Mouse (Mus musculus) adrenal gland, adult 18-20 months (tissue): ENCODE measurements around the gene Myh7. TPM values are rescaled to one million over a fixed set of nuclear protein-coding genes. Genes with fewer than 3 reads are reported as not detected.
"Not testable (repeated sequence)": the region's sequence is repeated elsewhere in the genome, so short reads cannot be mapped to it uniquely, and the experiment has no call there.

Experiments used
- DNase-seq, 2 experiments: peaks; one replicate each; pipeline ENCODE4 v3.0.0; 2021 to 2022; ENCODE audit warnings: low spot score in 2 of 2
- long read RNA-seq, 2 experiments: library from polyadenylated mRNA; stranded (forward); transcript quantifications; one replicate each; pipeline ENCODE4 v2.0.0; 2021
- total RNA-seq, 2 experiments: library from RNA; stranded (reverse); gene quantifications; 1 replicate in 1 of 2; 2 replicates in 1 of 2; pipeline ENCODE4 v1.2.3; 2021

Gene Myh7
- under 1 TPM in 1 of 2 experiments, not detected in 1; 0.42 TPM for total RNA-seq
- long read RNA-seq, experiment 1 = 0 reads
- long read RNA-seq, experiment 2, full-length matches to known transcripts = 8 of 12 reads
- long read RNA-seq, experiment 2, partial matches to known transcripts = 4 of 12 reads
- long read RNA-seq, experiment 2, other reads (novel, unspliced or antisense) = 0 of 12 reads

DNA sequence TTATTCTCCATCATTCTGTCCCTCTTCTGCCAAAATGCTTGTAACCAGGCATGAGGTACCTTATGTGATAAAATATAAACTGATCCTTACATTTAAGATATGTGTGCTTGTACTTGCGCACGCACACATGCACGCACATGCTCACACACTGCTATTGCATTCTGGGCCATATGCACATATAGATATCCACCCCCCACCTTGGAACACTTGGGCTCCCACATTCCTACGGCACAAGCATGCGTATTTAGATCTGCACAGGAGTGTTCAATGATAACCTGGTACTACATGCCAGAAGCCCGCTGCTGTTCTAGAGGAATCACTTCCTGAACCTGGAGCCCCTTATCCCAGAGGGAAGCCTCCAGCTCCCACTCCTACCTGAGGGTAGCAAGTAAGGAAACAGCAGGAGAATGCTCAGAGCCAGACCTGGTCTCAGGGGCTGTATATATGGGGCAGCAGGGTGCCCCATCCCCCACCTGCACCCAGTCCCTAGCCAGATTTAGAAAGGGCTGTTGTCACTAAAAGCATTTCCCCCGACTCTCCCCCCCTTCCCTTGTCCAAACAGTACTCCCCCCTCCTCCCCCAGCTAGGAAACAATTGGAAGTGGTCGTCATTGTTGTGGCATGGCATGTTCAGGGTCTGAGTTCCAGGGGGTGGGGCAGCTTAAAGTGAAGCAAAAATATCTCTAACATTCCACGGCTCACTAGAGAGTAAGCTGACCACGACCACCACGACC lies at the start of gene Myh7:
TSS of gene Myh7 (minus strand) at position 491 of the 733 bp plus-strand sequence.
- no peak for DNase-seq

DNA sequence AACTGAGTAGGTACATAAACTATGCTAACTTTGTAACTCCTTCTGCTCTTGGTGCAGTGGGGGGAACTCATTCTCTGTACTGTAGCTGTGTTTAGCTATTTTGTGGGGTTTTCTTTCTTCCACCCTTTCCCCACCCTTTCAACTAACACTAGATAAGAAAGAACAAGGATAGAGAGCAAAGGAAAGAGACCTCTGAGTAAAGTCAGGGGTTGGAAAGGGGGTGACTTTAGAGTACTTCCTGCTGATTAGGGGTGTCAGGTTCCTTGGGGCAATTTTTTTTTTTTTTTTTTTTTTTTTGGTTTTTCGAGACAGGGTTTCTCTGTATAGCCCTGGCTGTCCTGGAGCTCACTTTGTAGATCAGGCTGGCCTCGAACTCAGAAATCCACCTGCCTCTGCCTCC lies 49.3 kb upstream of the Myh7 start:
- not testable (repeated sequence) for DNase-seq

GRCm38 (mm10) chr14:55032695-55033225 lies 38.3 kb upstream of the Myh7 start:
- DNase-seq = no peak

- no peak for DNase-seq
Measured at GRCm38 (mm10) chr14:55029034-55029698, 34.7 kb upstream of the Myh7 start.

DNA sequence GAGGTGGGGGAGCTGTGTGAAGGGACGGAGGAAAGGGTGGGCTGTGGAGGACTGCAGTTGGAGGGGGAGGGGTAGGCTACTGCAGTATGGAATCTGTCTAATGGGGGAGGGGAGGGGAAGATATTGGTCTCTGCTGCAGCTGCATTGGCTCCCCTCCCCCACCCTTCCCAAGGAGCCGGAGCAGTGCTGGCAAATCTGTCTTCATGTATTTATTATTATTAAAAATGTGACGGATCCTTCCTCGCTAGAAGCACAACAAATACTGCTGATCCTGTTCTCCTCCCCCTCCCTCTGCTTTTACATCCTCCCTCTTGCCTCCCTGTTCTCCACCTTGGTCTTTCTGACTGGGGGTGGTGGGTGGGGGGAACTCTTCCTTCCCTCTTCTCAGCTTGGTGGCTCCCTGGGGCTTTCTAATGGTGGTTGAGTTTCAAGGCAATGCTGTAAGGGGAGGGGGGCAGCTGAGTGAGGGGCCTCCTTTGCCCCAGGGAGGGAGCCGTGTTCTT lies 34.0 kb upstream of the Myh7 start:
- no peak for DNase-seq

DNA sequence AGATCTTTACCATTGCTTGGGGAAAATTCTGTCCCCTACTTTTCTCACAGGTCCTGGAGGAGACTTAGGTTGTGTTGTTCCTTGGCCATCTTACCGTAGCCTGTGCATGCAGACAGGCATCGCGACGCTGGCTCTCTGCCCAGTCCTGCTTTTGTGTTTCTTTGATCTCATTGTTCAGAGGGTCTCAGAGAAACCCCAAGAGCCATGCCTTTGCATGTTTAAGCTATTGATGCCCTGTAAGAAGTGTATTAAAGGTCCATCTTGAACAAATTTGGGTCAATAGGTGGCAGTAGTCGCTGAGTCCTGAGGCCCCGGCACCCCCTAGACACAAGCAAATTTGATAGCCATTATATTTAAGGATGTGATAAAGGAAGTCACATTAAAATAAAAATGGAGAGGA lies 33.2 kb upstream of the Myh7 start:
- DNase-seq = no peak

- DNase-seq = no peak
Measured at GRCm38 (mm10) chr14:55027251-55027650, 32.8 kb upstream of the Myh7 start.

GRCm38 (mm10) chr14:55025527-55025926 lies 31.1 kb upstream of the Myh7 start:
- no peak for DNase-seq

DNA sequence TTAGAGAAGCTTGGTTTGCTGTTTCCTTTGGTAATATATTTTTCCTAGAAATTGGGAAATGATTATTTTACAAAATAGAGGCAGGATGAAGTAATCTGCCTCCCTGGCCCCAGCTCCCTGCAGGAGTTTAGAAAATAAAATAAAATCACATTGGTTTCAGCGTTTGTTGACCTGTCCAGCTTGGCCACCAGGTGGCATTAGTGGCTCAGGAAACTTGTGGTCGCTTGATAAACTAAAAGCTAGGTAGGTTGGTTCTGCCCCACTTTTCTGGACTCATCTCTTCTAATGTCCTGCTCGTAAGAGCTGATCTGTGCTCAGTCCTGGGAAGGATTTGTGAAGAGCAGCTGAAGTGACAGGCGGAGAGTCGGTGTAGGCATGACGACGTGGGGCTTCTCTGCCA lies 29.8 kb upstream of the Myh7 start:
- DNase-seq = peak; percentile 23 to 52

GRCm38 (mm10) chr14:55023011-55023410 lies 28.6 kb upstream of the Myh7 start:
- DNase-seq = no peak

DNA sequence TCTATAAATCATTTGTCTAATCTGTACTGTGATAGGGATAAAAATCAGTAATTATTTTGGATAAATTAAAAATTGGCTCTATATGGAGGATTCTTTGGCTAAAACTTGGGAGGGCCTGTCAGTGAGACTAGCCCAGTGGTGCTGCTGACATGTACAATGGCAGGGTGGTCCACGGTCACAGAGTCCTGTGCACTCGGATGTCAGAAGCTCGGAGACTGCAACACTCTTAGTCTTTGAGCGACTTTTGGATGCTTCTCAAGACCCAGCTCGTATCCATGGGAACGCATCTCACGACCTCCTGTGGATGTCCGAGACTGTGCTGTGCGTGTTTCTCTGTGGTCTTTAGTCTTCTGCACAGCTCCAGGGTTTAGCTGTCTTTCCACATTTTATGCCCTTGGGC lies 26.0 kb upstream of the Myh7 start:
- DNase-seq = no peak

- no peak for DNase-seq
Measured at GRCm38 (mm10) chr14:55016876-55017275, 22.4 kb upstream of the Myh7 start.

DNA sequence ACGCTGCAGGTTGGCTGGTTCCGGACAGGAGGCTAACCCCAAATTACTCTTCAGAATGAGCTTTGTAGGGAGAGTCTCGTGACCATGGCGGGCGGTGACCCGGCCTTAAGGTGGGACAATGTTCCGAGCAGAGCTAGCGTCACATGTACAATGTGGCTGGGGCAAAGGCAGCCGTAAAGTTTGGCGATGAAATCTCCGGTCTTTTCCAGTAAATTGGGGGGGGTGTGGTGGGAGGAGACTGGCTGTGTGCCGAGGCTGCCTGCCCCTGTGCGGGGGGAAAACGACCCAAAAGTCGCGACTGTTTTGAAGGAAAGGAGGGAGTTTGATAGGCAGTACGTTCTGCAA lies 21.3 kb upstream of the Myh7 start:
- peak in 1 of 2 experiments; percentile 30 for DNase-seq

GRCm38 (mm10) chr14:55014991-55015766 lies 20.8 kb upstream of the Myh7 start, which contains the start of gene Ngdn:
Ngdn (plus strand) TSS chr14:55015454.
- DNase-seq = peak; percentile 97 to 98

DNA sequence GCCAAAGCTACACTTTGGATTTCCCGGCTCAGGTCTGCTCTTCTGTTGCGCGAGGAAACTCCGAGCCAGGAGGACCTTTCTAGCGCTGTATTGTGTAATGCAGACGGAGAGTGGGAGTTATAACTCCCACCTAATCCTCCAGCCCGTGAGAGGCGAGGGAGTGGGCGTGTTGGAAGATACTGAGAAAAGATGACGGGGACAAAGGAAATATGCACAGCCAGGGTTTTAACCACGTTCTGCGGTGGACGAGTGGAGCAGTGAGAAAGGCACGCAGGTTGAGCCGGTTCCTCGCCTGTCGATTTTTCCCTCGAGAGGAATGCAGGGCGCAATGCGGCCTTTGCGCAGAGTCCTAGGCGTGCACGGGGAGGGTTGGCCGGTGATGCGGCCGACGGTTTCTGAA lies 20.2 kb upstream of the Myh7 start:
- DNase-seq = no peak

DNA sequence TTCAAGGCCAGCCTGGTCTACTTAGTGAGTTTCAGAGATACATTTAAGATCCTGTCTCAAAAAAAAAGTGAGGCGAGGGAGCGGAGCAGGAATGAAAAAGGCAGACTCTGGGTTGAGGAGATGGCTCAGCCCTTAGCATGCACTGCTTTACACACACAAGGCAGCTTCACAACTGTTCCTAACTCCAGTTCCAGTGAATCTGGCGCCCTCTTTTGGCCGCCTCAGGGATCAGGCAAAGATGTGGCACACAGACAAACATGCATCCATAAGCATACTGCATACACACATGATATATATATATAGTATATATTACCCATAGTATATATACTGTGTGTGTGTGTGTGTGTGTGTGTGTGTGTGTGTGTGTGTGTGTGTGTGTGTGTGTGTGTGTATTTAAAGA lies 16.7 kb upstream of the Myh7 start:
- no peak for DNase-seq

GRCm38 (mm10) chr14:55008417-55008816 lies 14.0 kb upstream of the Myh7 start:
- DNase-seq = no peak

GRCm38 (mm10) chr14:55007120-55007908 lies 12.9 kb upstream of the Myh7 start:
- DNase-seq = no peak

DNA sequence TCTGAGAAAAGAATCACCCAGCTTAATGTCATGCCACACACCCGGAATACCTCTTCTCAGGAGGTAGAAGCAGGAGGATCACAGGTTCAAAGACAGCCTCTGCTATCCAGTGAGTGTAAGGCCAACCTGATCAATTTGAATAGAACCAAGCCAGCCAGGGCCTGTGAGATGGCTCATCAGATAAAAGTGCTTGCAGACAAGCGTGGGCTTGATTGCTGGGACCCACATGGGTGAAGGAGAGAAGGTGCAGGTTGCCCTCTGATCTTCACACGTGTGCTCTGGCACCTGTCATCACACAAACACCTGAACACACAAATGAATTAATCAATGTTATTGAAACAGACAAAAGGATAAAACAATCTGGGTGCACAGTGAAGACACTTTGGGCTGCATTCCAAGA lies 12.1 kb upstream of the Myh7 start:
- no peak for DNase-seq

DNA sequence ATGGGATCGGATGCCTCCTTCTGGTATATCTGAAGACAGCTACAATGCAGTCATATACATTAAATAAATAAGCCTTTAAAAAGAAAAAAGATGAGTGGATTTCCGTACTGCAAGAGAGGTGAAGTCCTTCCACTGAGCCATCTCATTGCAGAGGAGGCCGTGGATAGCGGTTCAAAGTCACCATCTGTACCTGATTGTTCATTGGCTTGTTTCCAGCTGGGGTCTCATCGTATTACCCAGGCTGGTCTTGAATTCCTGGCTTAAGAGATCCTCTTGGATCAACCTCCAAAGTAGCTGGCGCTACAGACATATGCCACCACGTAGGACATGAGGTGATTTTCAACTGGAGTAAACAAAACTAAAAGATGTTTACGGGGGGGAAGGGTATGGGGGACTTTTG lies 11.5 kb upstream of the Myh7 start:
- DNase-seq = no peak
